Mouse (Mus musculus) myocyte (in vitro differentiated cells): ENCODE results near the gene Tpsg1.

Experiments used
- CEBPB ChIP-seq: IDR thresholded peaks from 2 replicates; pipeline ENCODE4 v1.6.1; 2011; ENCODE audit warnings: mild to moderate bottlenecking, moderate library complexity; ENCODE audit not compliant: poor library complexity, insufficient read depth, severe bottlenecking
- POLR2AphosphoS2 ChIP-seq: IDR thresholded peaks from one replicate; pipeline ENCODE4 v1.6.1; 2011; ENCODE audit warnings: low read depth, control low read depth; ENCODE audit not compliant: insufficient read length

DNA sequence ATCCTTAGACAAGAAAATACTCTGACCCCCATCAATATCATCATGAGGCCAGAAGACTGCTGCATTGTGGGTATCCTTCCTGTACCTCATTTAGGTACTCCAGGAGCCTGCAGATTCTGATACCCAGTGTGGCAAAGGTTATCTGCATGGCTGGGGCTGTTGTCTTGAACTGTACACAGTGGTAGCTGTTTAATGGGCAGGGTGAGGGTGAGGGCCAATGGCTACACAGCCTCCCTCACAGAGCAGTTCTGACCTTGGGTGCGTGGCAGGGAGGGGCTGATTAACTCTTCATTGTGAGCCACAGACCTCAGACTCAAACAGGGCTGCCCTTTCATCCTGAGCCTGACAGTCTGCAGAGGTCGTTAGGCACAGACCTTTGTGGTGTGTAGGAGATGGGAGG lies 46.1 kb upstream of the Tpsg1 start:
- TF ChIP-seq CEBPB, result no peak
- no peak for TF ChIP-seq POLR2AphosphoS2
